Mouse (Mus musculus): ENCODE results near the gene Fbxl21.
A peak's percentile ranks its signal among the peaks of the same experiment; 100 is the strongest.

Gene Fbxl21

GRCm38 (mm10) chr13:56535570-56535969 is 13.3 kb downstream of the Fbxl21 start:
- no peak for DNase-seq (ENCODE audit: low read depth)

- no peak for DNase-seq (ENCODE audit: low read depth)
Observed at GRCm38 (mm10) chr13:56537026-56537425, 14.8 kb downstream of the Fbxl21 start.

GRCm38 (mm10) chr13:56539846-56540245 is 17.6 kb downstream of the Fbxl21 start:
- DNase-seq (ENCODE audit: low read depth): no peak

GRCm38 (mm10) chr13:56543805-56544204 is 21.5 kb downstream of the Fbxl21 start:
- DNase-seq (ENCODE audit: low read depth): no peak

GRCm38 (mm10) chr13:56544956-56545355 is 22.7 kb downstream of the Fbxl21 start:
- no peak for DNase-seq (ENCODE audit: low read depth)

GRCm38 (mm10) chr13:56548401-56548800 is 26.1 kb downstream of the Fbxl21 start, which contains the start of gene Lect2:
TSS of gene Lect2 (minus strand) at chr13:56548502.
- no peak for DNase-seq (ENCODE audit: low read depth)

GRCm38 (mm10) chr13:56549364-56549763 is 27.1 kb downstream of the Fbxl21 start:
- no peak for DNase-seq (ENCODE audit: low read depth)

- DNase-seq (ENCODE audit: low read depth): no peak
Observed at GRCm38 (mm10) chr13:56550574-56550973, 28.3 kb downstream of the Fbxl21 start.

GRCm38 (mm10) chr13:56551661-56552060 is 29.4 kb downstream of the Fbxl21 start:
- DNase-seq (ENCODE audit: low read depth): no peak

- DNase-seq (ENCODE audit: low read depth): no peak
Observed at GRCm38 (mm10) chr13:56553923-56554322, 31.7 kb downstream of the Fbxl21 start.

GRCm38 (mm10) chr13:56554409-56554808 is 32.1 kb downstream of the Fbxl21 start:
- DNase-seq (ENCODE audit: low read depth): peak; percentile 28

- no peak for DNase-seq (ENCODE audit: low read depth)
Observed at GRCm38 (mm10) chr13:56555957-56556356, 33.7 kb downstream of the Fbxl21 start.

- no peak for DNase-seq (ENCODE audit: low read depth)
Observed at GRCm38 (mm10) chr13:56556701-56557100, 34.4 kb downstream of the Fbxl21 start.

GRCm38 (mm10) chr13:56558811-56559210 is 36.5 kb downstream of the Fbxl21 start:
- DNase-seq (ENCODE audit: low read depth): no peak

- DNase-seq (ENCODE audit: low read depth): no peak
Observed at GRCm38 (mm10) chr13:56559841-56560370, 37.6 kb downstream of the Fbxl21 start.

GRCm38 (mm10) chr13:56561129-56561528 is 38.9 kb downstream of the Fbxl21 start:
- DNase-seq (ENCODE audit: low read depth): no peak

- DNase-seq (ENCODE audit: low read depth): peak; percentile 9
Observed at GRCm38 (mm10) chr13:56563075-56563474, 40.8 kb downstream of the Fbxl21 start.

GRCm38 (mm10) chr13:56566336-56566735 is 44.1 kb downstream of the Fbxl21 start:
- no peak for DNase-seq (ENCODE audit: low read depth)

- DNase-seq (ENCODE audit: low read depth): no peak
Observed at GRCm38 (mm10) chr13:56571645-56572044, 49.4 kb downstream of the Fbxl21 start.

- no peak for DNase-seq (ENCODE audit: low read depth)
Observed at GRCm38 (mm10) chr13:56575074-56575473, 52.8 kb downstream of the Fbxl21 start.

- DNase-seq (ENCODE audit: low read depth): peak; percentile 53
Observed at GRCm38 (mm10) chr13:56575701-56576321, 53.5 kb downstream of the Fbxl21 start.

- DNase-seq (ENCODE audit: low read depth): no peak
Observed at GRCm38 (mm10) chr13:56578097-56578496, 55.8 kb downstream of the Fbxl21 start.

GRCm38 (mm10) chr13:56580450-56580849 is 58.2 kb downstream of the Fbxl21 start:
- DNase-seq (ENCODE audit: low read depth): no peak

- no peak for DNase-seq (ENCODE audit: low read depth)
Observed at GRCm38 (mm10) chr13:56581512-56581911, 59.2 kb downstream of the Fbxl21 start.
